Mouse (Mus musculus) spleen, postnatal 14 days (tissue): ENCODE measurements around the gene Adgrl3.
"Not testable (repeated sequence)": the region's sequence is repeated elsewhere in the genome, so short reads cannot be mapped to it uniquely, and the experiment has no call there.

ENCODE experiments used
- DNase-seq, 2 experiments: peaks; one replicate each; pipeline ENCODE4 v3.0.0; 2021 to 2022; ENCODE audit warnings: low spot score in 2 of 2

Adgrl3 gene

GRCm38 (mm10) chr5:81405582-81406143 lies 385.7 kb downstream of the Adgrl3 start:
- DNase-seq: no peak

DNA sequence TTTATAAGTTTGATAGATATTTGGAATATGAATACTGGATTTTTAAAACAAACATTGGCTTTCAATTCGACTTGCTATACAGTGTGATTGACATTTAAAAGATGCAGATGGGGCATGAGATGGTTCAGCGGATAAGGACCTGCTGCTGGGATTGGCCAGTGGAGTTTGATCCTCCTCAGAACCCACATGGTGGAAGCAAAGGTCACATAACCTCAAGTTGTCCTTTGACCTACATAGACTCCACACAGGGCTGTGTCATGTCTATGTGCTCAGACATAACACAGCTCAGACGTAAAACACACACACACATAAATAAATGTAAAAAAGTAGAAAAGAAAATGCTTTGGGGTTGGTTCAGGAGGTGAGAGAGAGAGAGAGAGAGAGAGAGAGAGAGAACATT lies 397.4 kb downstream of the Adgrl3 start:
- DNase-seq: no peak

GRCm38 (mm10) chr5:81427393-81427792 lies 407.5 kb downstream of the Adgrl3 start:
- no peak for DNase-seq

- DNase-seq: no peak
These were observed 416.4 kb downstream of the Adgrl3 start for GRCm38 (mm10) chr5:81436375-81436774.

- DNase-seq: no peak
These were observed 422.2 kb downstream of the Adgrl3 start for GRCm38 (mm10) chr5:81442150-81442549.

GRCm38 (mm10) chr5:81465971-81466370 lies 446.0 kb downstream of the Adgrl3 start:
- no peak for DNase-seq

DNA sequence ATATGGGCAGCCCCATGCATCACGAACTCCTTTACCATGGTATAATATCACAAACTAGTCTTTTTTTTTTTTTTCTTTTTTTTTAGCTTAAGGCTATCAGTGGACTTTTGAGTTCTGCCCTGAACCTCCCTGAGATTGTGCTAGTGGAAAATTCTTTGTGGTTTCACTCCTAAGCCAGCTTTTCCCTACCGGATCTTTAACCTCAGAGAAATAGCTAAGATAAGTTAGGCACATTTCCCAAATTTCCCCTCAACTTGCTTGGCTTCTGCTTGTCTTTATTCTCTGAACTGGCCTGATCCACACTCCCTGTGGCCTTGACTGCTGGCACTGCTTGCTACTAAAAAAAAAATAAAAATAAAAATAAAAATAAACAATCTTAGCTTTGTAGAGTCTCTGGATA lies 454.7 kb downstream of the Adgrl3 start:
- DNase-seq: no peak

DNA sequence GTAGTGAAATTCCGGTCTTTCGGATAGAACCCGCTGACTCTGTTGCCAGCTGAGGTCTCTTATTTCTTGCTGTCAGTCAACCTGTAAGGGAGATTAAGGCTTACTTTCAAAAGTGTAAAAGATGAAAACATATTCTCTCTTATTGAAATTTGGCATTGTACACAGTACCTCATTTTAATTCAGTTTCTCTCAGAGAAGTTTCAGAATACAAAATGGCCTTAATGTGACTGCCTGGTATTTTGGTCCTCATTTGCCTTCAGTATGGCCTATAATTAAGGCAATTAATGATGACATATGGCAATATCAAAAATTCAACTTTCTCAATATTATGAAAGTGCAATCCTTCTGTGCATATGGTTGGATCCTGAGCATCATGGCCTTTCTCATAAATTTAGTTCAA lies 455.5 kb downstream of the Adgrl3 start:
- DNase-seq: no peak

DNA sequence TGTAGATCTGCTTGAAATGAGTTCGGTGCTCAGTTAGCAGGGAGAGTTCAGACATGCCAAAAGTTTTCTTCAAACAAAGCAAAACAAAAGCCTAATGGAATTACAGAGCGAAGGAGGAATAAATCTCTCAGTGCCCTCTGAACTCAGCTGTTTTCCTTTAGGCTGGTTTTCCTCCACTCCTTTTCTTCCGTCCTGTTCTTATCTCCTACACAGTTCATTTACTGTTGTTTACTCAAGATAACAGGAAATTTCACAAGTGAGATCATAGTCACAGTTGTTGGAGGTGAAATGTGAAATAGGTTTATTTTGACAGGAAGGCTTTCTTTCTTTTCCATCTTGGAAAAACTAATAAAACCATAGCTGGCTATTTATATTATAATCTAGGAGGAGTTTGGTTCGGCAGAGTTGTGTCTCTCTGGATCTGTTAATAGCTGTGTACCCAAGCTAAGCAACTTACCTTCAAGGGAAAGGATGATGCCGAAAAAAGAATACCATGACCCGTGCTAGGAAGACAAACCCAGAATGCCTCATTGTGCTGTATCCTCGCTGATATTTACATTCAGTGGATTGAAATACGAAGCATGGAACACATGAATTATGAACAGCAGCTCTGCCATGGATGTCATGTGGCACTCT lies 456.2 kb downstream of the Adgrl3 start:
- no peak for DNase-seq

DNA sequence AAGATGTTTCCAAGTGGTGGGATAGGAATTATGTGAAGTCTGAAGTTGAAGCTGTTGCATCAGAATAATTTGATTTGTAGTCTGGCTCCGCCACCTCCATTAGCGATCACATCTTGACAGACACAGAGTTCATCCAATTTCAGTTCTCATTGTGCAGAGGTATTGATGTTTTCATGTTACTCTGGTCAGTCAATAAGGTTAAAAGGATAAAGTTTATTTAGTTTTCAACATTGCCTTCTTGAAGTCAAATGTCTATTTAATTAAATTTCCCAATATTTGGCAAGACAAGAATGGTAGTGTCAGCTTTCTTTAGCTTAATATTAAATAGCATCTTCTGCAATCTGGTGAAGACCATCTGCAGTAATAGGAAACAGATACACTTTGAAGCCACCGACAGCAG lies 461.0 kb downstream of the Adgrl3 start:
- DNase-seq: no peak

DNA sequence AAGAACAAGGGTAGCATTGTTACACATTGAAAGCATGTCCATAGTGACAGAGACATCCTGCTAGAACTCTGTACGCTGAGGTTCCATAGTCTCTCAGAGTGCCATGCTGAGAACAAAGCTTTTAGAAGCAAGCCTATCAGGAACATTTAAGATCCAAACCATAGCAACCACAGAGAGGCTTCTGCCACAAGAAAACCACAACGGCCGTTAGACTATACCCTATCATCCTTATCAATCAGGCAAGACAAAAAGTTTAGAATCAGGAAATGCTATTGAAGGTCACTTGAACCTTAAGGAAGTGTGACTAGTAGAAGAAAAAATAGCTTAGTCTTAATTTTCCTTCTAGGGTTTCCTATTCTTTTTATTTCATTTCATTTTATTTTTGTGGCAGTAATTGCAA lies 464.0 kb downstream of the Adgrl3 start:
- no peak for DNase-seq

- DNase-seq: no peak
These were observed 481.1 kb downstream of the Adgrl3 start for GRCm38 (mm10) chr5:81501076-81501475.

DNA sequence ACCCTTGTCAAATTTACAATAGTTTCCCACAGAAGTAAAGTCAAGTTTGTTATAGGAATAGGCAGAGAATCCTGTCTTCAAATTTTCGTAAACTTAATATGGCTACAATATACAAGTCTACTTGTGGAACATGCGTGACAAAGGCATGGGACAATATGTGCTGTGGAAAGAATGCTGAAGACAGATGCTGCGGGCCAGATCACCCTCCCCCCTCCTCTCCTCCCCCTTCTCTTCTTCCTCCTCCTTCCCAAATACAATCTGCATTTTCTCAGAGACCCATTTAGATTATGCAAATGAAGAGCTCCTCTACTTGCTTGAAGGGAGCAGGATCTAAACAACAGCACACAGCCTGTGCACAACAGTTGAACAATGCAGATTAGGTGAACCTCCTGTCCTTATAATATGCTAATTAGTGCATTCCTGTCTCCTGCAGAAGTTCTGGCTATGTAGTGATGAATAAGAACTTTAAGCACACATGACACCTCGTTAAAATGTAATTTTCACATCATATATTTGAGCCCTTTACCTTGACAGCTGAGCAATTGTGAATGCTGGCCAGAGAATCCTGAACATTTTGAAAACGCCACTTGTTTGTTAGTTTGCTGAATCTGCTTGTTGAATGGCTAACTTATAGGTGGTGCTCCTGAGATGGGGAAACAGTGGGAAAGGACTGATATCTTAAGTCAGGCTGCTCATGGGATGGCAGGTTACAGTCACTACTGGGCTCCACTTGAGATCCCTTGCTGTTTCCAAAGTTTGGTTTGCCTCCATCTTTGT lies 499.0 kb downstream of the Adgrl3 start:
- no peak for DNase-seq

DNA sequence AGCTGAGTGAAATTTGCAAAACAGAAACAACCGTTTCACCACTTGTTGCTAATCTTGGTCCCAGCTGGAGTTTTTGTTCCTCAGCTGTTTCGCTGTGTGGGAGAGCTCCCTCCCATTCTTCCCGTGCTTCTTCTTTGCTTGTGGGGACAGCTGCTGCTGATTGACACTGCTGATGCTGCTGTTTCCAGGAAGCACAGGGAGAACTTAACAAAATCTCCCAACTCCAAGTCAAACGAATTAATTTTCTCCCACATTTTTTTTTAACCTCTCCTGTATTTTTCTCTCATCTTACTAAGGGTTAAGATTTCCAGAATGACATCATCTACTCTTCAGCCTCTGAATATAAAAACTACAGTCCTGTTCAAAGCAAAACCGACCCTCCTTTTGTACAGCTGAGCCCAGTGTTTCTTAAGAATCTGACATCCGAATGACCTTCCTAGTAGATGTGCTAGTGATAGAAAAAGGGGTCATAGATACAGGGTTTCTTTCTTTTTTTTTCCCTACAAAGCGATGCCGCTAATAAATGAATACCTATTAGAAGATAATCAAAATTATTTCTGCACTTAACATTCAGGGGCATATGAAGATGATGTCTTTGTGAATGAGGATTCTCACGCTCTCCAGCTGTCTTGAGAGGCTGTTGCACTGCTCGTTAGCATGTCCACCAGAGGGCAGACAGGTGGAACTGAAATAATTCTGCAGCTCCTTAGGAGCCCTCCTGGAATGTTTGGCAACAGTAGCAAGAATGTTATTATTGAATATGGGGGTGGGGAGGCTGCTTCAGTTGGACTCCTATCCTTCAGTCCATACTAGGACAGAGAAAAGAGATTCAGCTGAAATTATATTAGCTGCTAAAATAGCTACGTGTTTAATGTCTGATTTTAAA lies 499.8 kb downstream of the Adgrl3 start:
- no peak for DNase-seq

- DNase-seq: no peak
These were observed 502.8 kb downstream of the Adgrl3 start for GRCm38 (mm10) chr5:81522760-81523159.

DNA sequence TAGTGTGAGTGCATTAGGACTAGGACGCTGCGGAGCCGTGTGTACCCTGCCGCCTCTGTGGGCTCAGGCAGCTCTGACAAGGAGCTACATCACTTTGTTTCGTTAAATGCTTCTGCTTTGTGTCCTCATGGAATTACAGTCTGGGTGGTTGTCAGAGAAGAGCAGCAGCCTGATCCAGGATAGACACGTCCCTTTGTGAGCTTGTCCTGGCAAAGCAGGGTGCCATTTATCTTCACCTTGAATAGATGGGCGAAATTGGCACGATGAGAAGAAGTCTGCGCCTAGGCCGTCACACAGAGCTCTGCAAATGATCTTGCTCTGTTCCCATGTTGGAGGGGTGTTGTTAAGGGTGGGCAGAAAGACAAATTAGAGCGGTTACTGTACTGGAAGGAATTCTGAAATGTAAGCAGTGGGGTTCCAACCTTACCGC lies 504.6 kb downstream of the Adgrl3 start:
- DNase-seq: no peak

- no peak for DNase-seq
These were observed 505.4 kb downstream of the Adgrl3 start for GRCm38 (mm10) chr5:81525326-81525725.

- no peak for DNase-seq
These were observed 511.7 kb downstream of the Adgrl3 start for GRCm38 (mm10) chr5:81531639-81532038.

DNA sequence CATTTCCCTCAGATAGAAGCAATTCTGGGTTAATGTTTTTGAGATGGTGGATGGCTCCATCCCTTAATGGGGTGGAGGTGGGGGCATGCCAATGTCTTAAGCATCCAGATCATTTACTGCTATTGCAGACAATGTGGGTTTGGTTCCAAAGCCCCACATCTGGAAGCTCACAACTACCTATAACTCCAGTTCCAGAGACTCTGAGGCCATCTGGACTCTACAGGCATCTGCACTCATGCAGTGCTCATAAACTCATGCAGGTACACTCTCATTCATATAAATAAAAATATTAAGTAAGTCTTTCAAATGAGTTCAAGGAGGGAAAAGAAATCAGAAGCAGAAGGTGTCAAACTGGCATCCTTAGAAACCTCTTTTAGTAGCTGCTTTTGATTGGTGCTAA lies 530.3 kb downstream of the Adgrl3 start:
- no peak for DNase-seq

GRCm38 (mm10) chr5:81555149-81555548 lies 535.2 kb downstream of the Adgrl3 start:
- not testable (repeated sequence) for DNase-seq

GRCm38 (mm10) chr5:81556008-81556407 lies 536.1 kb downstream of the Adgrl3 start:
- no peak for DNase-seq

DNA sequence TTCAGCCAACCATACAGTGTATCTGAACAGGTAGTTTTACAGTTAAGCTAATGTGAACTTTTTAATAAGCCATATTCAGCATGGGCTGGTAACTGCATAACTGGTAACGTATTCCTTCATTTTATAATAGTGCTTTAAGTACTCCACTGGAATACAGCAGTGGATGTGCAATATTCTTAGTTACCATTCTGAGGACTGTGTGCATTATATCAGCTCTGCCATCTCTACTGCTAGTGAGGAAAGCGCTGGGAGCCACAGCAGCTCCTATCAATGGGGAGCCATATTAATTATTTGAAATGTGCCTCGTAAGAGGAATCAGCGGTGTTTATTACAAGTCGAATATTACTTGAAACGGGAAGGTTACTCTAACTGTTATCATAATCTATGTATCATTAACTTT lies 539.0 kb downstream of the Adgrl3 start:
- no peak for DNase-seq
